Mouse (Mus musculus) kidney, adult 2 months (tissue): ENCODE results near the gene Slc30a3.

Experiments used
- CTCF ChIP-seq: fragments of 200-500 bp; conservative IDR thresholded peaks from 2 replicates; pipeline ENCODE4 v1.5.1; 2011; ENCODE audit warnings: low read depth, mild to moderate bottlenecking, control low read depth, low read length, moderate library complexity, mixed read lengths; ENCODE audit not compliant: insufficient read depth, insufficient read length
- POLR2A ChIP-seq: fragments of 200-500 bp; IDR thresholded peaks from one replicate; pipeline ENCODE4 v1.6.1; 2011; ENCODE audit warnings: low read depth, low read length, control low read depth

DNA sequence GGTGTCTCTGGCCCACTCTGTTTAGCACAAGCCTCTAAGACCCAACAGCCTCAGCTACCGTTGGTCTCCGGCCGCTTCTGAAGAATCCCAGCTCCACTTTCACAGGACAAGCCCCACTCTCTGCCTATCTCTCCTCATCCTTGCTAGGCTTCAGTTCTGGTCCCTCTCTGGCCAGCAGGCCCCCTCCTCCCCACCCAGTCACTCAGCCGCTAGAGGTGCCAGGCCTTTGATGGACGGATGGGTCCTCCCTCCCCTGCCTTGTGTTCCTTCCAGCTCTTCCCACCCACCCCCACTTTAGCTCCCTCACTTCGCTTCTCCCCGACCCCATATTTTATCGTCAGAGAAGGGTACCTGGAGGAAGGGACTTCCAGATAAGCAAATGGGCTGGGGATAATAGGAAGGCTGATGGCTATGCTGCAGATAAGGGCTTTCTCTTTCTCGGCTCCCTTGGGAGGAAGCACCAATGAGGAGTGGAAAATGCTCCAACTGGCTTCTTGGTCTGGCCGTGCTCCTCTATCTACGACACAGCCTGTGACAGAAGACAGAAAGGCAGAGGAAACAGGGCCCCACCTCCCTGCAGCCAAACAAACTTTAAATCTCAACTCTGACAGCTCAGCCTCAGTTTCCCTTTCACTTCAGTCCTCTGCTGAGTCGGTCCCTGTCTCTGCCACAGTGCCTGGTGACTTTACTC is 25.0 kb downstream of the Slc30a3 start:
- no peak for TF ChIP-seq CTCF
- no peak for TF ChIP-seq POLR2A
